Mouse (Mus musculus) midbrain, embryonic 14.5 days (tissue): ENCODE measurements at regions not wholly inside any gene's neighbourhood (a gene's known extent, or its start where the extent isn't known, plus 50 kb on each side); places are given as distances from the start of the nearest gene placed in this dataset.

Experiments
- ATAC-seq: fragments of 200-750 bp; cut with Nextera tagmentation; 2 replicates; pipeline ENCODE4 v1.8.0; 2017; ENCODE audit warnings: moderate number of reproducible peaks, moderate library complexity; ENCODE audit not compliant: low FRiP score, low TSS enrichment
- DNase-seq: peaks from one replicate; pipeline ENCODE4 v3.0.0-alpha.2; 2015
- H3K27ac ChIP-seq: fragments of 300-500 bp; sonication (generic); replicated peaks from 2 replicates; pipeline ENCODE4 v1.5.1; 2014; ENCODE audit warnings: mild to moderate bottlenecking, low read depth, low read length, moderate library complexity
- H3K27me3 ChIP-seq: fragments of 300-500 bp; sonication (generic); 2 replicates; pipeline ENCODE4 v1.6.1; 2014; ENCODE audit warnings: low read length, control low read depth, mixed read lengths; ENCODE audit not compliant: control insufficient read depth, insufficient read depth
- H3K36me3 ChIP-seq: fragments of 300-500 bp; sonication (generic); 2 replicates; pipeline ENCODE4 v1.6.1; 2014; ENCODE audit warnings: low read length, control low read depth; ENCODE audit not compliant: control insufficient read depth, insufficient read depth
- H3K4me1 ChIP-seq: fragments of 300-500 bp; sonication (generic); 2 replicates; pipeline ENCODE4 v1.6.1; 2014; ENCODE audit warnings: mild to moderate bottlenecking, antibody characterized with exemption, low read length, control low read depth; ENCODE audit not compliant: control insufficient read depth, insufficient read depth
- H3K4me2 ChIP-seq: fragments of 300-500 bp; sonication (generic); 2 replicates; pipeline ENCODE4 v1.6.1; 2014; ENCODE audit warnings: mild to moderate bottlenecking, low read length, moderate library complexity
- H3K4me3 ChIP-seq: fragments of 300-500 bp; sonication (generic); replicated peaks from 2 replicates; pipeline ENCODE4 v1.5.1; 2014; ENCODE audit warnings: low read depth, low read length
- H3K9ac ChIP-seq: fragments of 300-500 bp; sonication (generic); replicated peaks from 2 replicates; pipeline ENCODE4 v1.6.1; 2014; ENCODE audit warnings: mild to moderate bottlenecking, low read length, moderate library complexity
- H3K9me3 ChIP-seq: fragments of 300-500 bp; sonication (generic); 2 replicates; pipeline ENCODE4 v1.6.1; 2016; ENCODE audit warnings: low read length, control low read depth, mixed read lengths; ENCODE audit not compliant: control insufficient read depth
- WGBS: fragments of 180-500 bp; shearing (Covaris S2); extraction: QIAGEN DNeasy Blood & Tissue Kit; methylation state at CpG from one replicate; pipeline ENCODE4 v1.1.7; 2014; 5-methylcytosine and 5-hydroxymethylcytosine counted together

GRCm38 (mm10) chr6:100429511-100429910 is 142.2 kb upstream of the Rybp start:
- no peaks in the 10 kb centered on the region for H3K9me3 ChIP-seq
- H3K4me3 ChIP-seq = no peak overlapping the region
- H3K36me3 ChIP-seq = no peaks in the 10 kb centered on the region
- H3K9ac ChIP-seq = no peak overlapping the region
- peaks cover 6% of the 10 kb centered on the region; the same call in 1 of the 2 replicates for H3K27me3 ChIP-seq
- ATAC-seq (no peak), DNase-seq (no peak)
- H3K4me1 ChIP-seq = peaks cover 6% of the 10 kb centered on the region; the same call in 1 of the 2 replicates
- WGBS = 85% methylated on average over 6 of the region's 6 CpGs
- H3K27ac ChIP-seq = no peak overlapping the region
- no peak overlapping the region for H3K4me2 ChIP-seq

GRCm38 (mm10) chr6:100428759-100429158 is 141.5 kb upstream of the Rybp start:
- Histone ChIP-seq H3K27ac (no peak overlapping the region), H3K9ac (no peak overlapping the region), H3K4me1 (peaks cover 6% of the 10 kb centered on the region; the same call in 1 of the 2 replicates), H3K27me3 (peaks cover 6% of the 10 kb centered on the region; the same call in 1 of the 2 replicates), H3K4me3 (no peak overlapping the region), H3K9me3 (no peaks in the 10 kb centered on the region), H3K36me3 (no peaks in the 10 kb centered on the region), H3K4me2 (no peak overlapping the region)
- DNase-seq (no peak), ATAC-seq (no peak)
- WGBS = 92% methylated on average over 6 of the region's 6 CpGs

- H3K27me3 ChIP-seq = peaks cover 6% of the 10 kb centered on the region
- no peaks in the 10 kb centered on the region for H3K9me3 ChIP-seq
- DNase-seq = no peak
- WGBS = 78% methylated on average over 1 of the region's 1 CpGs
- H3K4me3 ChIP-seq = no peak overlapping the region
- H3K27ac ChIP-seq = no peak overlapping the region
- no peak for ATAC-seq
- H3K9ac ChIP-seq = no peak overlapping the region
- no peak overlapping the region for H3K4me2 ChIP-seq
- H3K4me1 ChIP-seq = peaks cover 10% of the 10 kb centered on the region; the same call in 1 of the 2 replicates
- H3K36me3 ChIP-seq = no peaks in the 10 kb centered on the region
Measured at GRCm38 (mm10) chr6:100425551-100425950, 138.3 kb upstream of the Rybp start.

DNA sequence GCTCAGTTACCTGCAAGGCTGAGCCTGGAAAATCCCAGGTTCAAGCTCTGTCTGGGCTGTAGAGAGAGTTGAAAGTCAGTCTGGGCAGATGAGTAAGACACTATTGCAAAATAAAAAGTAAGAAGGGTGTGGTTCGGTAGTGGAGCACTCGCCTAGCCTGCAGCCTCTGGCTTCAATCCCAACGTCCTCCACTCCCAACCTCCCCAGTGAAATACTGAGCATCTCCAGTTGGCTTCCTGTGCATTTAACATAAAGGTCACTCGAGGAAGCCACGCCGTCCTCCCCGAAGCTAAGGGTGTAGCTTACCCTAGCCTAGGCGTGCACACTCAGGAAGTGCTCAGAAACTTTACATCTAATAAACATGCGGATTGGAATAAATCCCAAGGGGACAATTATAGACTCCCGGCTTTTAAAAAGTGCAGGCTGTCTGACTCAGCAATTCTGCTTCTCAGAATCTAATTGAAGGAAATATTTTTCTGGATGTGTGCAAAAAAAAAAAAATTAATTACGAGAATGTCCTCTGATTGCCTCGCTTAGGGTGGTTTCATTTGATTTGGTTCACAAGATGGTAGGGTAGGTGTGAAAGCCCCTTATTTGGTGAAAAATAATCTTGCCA is 137.6 kb upstream of the Rybp start:
- Histone ChIP-seq H3K27ac (no peak overlapping the region), H3K4me1 (peaks cover 10% of the 10 kb centered on the region; the same call in 1 of the 2 replicates), H3K4me3 (no peak overlapping the region), H3K9me3 (no peaks in the 10 kb centered on the region), H3K9ac (no peak overlapping the region), H3K4me2 (no peak overlapping the region), H3K27me3 (peaks cover 3% of the 10 kb centered on the region), H3K36me3 (no peaks in the 10 kb centered on the region)
- no peak for ATAC-seq
- no peak for DNase-seq
- WGBS = 70% methylated on average over 12 of the region's 12 CpGs

DNA sequence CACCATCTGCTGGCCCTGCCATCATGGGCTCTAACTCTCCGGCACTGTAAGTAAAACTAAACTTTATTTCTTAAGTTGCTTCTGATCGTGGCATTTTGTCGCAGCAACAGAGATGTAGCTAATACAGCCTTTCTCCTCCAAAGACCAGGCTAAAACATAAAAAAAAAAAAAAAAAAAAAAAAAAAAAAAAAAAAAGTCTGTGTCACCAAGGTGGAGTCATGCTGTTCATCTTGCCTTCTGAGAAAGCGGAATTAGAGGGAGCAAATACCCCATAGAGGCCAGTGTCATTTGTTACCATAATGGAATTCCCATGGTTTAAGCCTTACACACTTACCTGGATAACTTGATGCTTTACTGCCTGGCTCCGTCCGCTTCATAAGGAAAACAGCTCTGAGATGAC is 136.9 kb upstream of the Rybp start:
- H3K9ac ChIP-seq = no peak overlapping the region
- no peak overlapping the region for H3K4me2 ChIP-seq
- H3K27me3 ChIP-seq = no peaks in the 10 kb centered on the region; the same call in none of the 2 replicates
- WGBS = 92% methylated on average over 6 of the region's 6 CpGs
- H3K4me1 ChIP-seq = peaks cover 10% of the 10 kb centered on the region; the same call in 1 of the 2 replicates
- H3K9me3 ChIP-seq = no peaks in the 10 kb centered on the region
- H3K36me3 ChIP-seq = no peaks in the 10 kb centered on the region
- ATAC-seq (no peak), DNase-seq (no peak)
- no peak overlapping the region for H3K4me3 ChIP-seq
- H3K27ac ChIP-seq = no peak overlapping the region

DNA sequence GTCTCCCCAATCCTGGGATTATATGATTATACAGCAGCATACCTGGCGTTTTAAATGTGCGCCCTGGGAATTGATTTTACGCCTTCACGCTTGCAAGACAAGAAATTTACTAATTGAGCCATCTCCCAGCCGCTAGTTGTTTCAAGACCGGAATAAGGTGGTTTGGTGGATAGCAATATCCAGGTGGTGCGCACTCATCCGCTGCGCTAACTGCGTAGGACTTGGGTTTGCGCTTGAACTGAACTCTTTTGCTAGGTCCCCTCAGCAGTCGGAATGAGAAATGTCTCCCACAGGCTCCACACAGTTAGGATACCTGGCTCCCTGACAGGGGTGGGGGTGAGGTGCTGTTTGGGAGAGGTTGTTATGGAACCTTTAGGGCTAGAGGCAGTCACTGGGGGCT is 136.4 kb upstream of the Rybp start:
- 84% methylated on average over 12 of the region's 12 CpGs for WGBS

GRCm38 (mm10) chr6:100422603-100423002 is 135.3 kb upstream of the Rybp start:
- H3K9ac ChIP-seq = no peak overlapping the region
- 71% methylated on average over 6 of the region's 6 CpGs for WGBS
- ATAC-seq (no peak), DNase-seq (no peak)
- H3K4me1 ChIP-seq = peaks cover 10% of the 10 kb centered on the region; the same call in 1 of the 2 replicates
- H3K9me3 ChIP-seq = no peaks in the 10 kb centered on the region
- no peaks in the 10 kb centered on the region; the same call in none of the 2 replicates for H3K27me3 ChIP-seq
- H3K27ac ChIP-seq = no peak overlapping the region
- no peaks in the 10 kb centered on the region for H3K36me3 ChIP-seq
- no peak overlapping the region for H3K4me2 ChIP-seq
- no peak overlapping the region for H3K4me3 ChIP-seq

More for the DNA sequence above, 136.4 kb upstream of the Rybp start:
- Histone ChIP-seq H3K4me1 (peaks cover 10% of the 10 kb centered on the region; the same call in 1 of the 2 replicates), H3K4me3 (no peak overlapping the region), H3K9me3 (no peaks in the 10 kb centered on the region), H3K27ac (no peak overlapping the region), H3K9ac (no peak overlapping the region), H3K27me3 (no peaks in the 10 kb centered on the region; the same call in none of the 2 replicates), H3K4me2 (no peak overlapping the region), H3K36me3 (no peaks in the 10 kb centered on the region)
- no peak for DNase-seq
- ATAC-seq = no peak

DNA sequence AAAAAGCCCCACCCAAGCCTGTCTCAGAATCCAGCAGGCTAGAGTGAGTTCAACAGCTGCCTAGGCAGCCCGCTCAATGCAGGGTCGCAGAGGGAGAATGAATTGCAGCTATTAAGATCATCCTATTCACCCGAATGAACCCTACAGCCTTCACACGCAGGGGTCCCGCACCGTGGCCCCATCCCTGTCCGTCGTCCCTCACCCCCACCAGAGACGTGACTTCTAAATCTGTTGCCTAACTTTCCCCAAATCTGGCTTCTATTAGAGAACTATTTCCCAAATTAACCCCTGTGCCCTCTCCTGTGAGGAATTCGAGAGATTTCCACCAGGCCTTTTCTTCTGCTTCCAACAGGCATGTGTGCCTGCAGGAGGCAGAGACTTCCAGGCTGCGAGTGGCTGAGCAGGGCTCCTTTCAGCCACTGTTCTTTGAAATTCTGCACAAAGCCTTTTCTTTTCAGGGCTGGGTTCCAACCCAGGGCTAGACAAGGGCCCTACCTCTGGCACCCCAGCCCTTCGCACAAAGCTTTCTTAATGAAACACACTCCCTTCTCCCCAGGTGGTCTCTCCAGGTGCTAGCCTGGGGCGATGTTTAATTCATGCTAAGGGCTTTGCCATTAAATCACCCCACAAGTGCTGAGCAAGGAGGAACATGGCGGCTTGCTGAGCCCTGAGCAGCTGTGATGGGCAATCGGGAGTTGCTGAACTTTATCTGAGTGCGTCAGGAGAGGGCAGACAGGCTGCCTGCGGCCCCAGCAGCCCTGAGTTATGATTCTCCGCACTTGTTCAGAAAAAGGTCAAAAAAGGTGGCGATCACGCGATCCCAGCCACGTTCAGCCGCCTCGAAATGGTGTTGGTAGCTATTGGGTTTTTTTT is 134.7 kb upstream of the Rybp start:
- H3K27ac ChIP-seq = peak overlapping the region; percentile 41; the same call in 1 of the 2 replicates
- DNase-seq (peak; percentile 56), ATAC-seq (no peak; the same call in 1 of the 2 replicates)
- no peak overlapping the region; the same call in 1 of the 2 replicates for H3K9ac ChIP-seq
- 4% methylated on average over 24 of the region's 24 CpGs for WGBS
- peaks cover 10% of the 10 kb centered on the region; the same call in 1 of the 2 replicates for H3K4me1 ChIP-seq
- no peaks in the 10 kb centered on the region; the same call in none of the 2 replicates for H3K27me3 ChIP-seq
- H3K4me2 ChIP-seq = peak overlapping the region; percentile 9; the same call in 1 of the 2 replicates
- H3K36me3 ChIP-seq = no peaks in the 10 kb centered on the region
- H3K4me3 ChIP-seq = no peak overlapping the region
- no peaks in the 10 kb centered on the region for H3K9me3 ChIP-seq
